Mouse (Mus musculus) kidney, embryonic 14.5 days (tissue): ENCODE results near the gene Htr6. TPM values are rescaled to one million over a fixed set of nuclear protein-coding genes. Genes with fewer than 3 reads are reported as not detected.

Source experiments
- ATAC-seq: fragments of 200-750 bp; cut with Nextera tagmentation; 2 replicates; pipeline ENCODE4 v1.8.0; 2017; ENCODE audit warnings: moderate number of reproducible peaks, mild to moderate bottlenecking, moderate TSS enrichment, moderate library complexity; ENCODE audit not compliant: low FRiP score, low TSS enrichment
- H3K27ac ChIP-seq: fragments of 300-500 bp; sonication (generic); 2 replicates; pipeline ENCODE4 v1.5.1; 2014; ENCODE audit warnings: low read depth, mild to moderate bottlenecking, low read length, moderate library complexity, mixed read lengths
- H3K27me3 ChIP-seq: fragments of 300-500 bp; sonication (generic); 2 replicates; pipeline ENCODE4 v1.6.1; 2014; ENCODE audit warnings: mild to moderate bottlenecking, low read length; ENCODE audit not compliant: control insufficient read depth, insufficient read depth
- H3K36me3 ChIP-seq: fragments of 300-500 bp; sonication (generic); 2 replicates; pipeline ENCODE4 v1.6.1; 2014; ENCODE audit warnings: low read length, mixed read lengths; ENCODE audit not compliant: control insufficient read depth, insufficient read depth
- H3K4me1 ChIP-seq: fragments of 300-500 bp; sonication (generic); 2 replicates; pipeline ENCODE4 v1.6.1; 2014; ENCODE audit warnings: low read length, mixed read lengths; ENCODE audit not compliant: control insufficient read depth, insufficient read depth
- H3K4me2 ChIP-seq: fragments of 300-500 bp; sonication (generic); replicated peaks from 2 replicates; pipeline ENCODE4 v1.6.1; 2014; ENCODE audit warnings: low read depth, mild to moderate bottlenecking, low read length
- H3K4me3 ChIP-seq: fragments of 300-500 bp; sonication (generic); 2 replicates; pipeline ENCODE4 v1.5.1; 2014; ENCODE audit warnings: mild to moderate bottlenecking, low read length
- H3K9ac ChIP-seq: fragments of 300-500 bp; sonication (generic); 2 replicates; pipeline ENCODE4 v1.6.1; 2014; ENCODE audit warnings: low read depth, mild to moderate bottlenecking, low read length, moderate library complexity
- H3K9me3 ChIP-seq: fragments of 300-500 bp; sonication (generic); 2 replicates; pipeline ENCODE4 v1.6.1; 2016; ENCODE audit warnings: low read length; ENCODE audit not compliant: control insufficient read depth
- WGBS: fragments of 180-500 bp; shearing (Covaris S2); extraction: QIAGEN DNeasy Blood & Tissue Kit; methylation state at CpG from one replicate; pipeline ENCODE4 v1.1.7; 2014; 5-methylcytosine and 5-hydroxymethylcytosine counted together
- polyA plus RNA-seq: library from polyadenylated mRNA; unstranded; fragments of >200 nt; fragmentation: Nextera tagmentation; extraction: Ambion mirVana; gene quantifications from 2 replicates; pipeline ENCODE4 v1.2.1, GENCODE M21; 2014

The Htr6 gene
- polyA plus RNA-seq, 1 experiment from 2014 or later: 0.12 TPM

GRCm38 (mm10) chr4:139081270-139081931 lies 6.0 kb upstream of the Htr6 start:
- WGBS: 75% methylated on average over 18 of the region's 18 CpGs
- H3K27me3 ChIP-seq: peaks cover 6% of the 10 kb centered on the region

GRCm38 (mm10) chr4:139080259-139080658 lies 4.9 kb upstream of the Htr6 start:
- H3K4me3 ChIP-seq: no peak overlapping the region
- 93% methylated on average over 7 of the region's 7 CpGs for WGBS
- no peak overlapping the region for H3K4me2 ChIP-seq
- no peaks in the 10 kb centered on the region for H3K9me3 ChIP-seq
- ATAC-seq: no peak
- H3K27ac ChIP-seq: no peak overlapping the region
- no peaks in the 10 kb centered on the region for H3K36me3 ChIP-seq
- peaks cover 17% of the 10 kb centered on the region for H3K27me3 ChIP-seq
- peaks cover 15% of the 10 kb centered on the region for H3K4me1 ChIP-seq
- no peak overlapping the region for H3K9ac ChIP-seq

More at GRCm38 (mm10) chr4:139081270-139081931, 6.0 kb upstream of the Htr6 start:
- H3K9ac ChIP-seq: no peak overlapping the region
- ATAC-seq: no peak
- peaks cover 15% of the 10 kb centered on the region for H3K4me1 ChIP-seq
- H3K4me2 ChIP-seq: no peak overlapping the region
- H3K27ac ChIP-seq: no peak overlapping the region
- no peaks in the 10 kb centered on the region for H3K36me3 ChIP-seq
- no peak overlapping the region for H3K4me3 ChIP-seq
- H3K9me3 ChIP-seq: no peaks in the 10 kb centered on the region

- WGBS: 81% methylated on average over 11 of the region's 11 CpGs
Observed at GRCm38 (mm10) chr4:139079439-139079838, 4.1 kb upstream of the Htr6 start.

GRCm38 (mm10) chr4:139078726-139079125 lies 3.4 kb upstream of the Htr6 start:
- Histone ChIP-seq H3K9me3 (no peaks in the 10 kb centered on the region), H3K9ac (no peak overlapping the region), H3K27me3 (peaks cover 32% of the 10 kb centered on the region), H3K4me3 (no peak overlapping the region), H3K36me3 (no peaks in the 10 kb centered on the region), H3K4me2 (no peak overlapping the region), H3K4me1 (peaks cover 18% of the 10 kb centered on the region), H3K27ac (no peak overlapping the region)
- WGBS: 21% methylated on average over 4 of the region's 4 CpGs
- ATAC-seq: no peak

More at GRCm38 (mm10) chr4:139079439-139079838, 4.1 kb upstream of the Htr6 start:
- Histone ChIP-seq H3K27me3 (peaks cover 25% of the 10 kb centered on the region), H3K4me3 (no peak overlapping the region), H3K27ac (no peak overlapping the region), H3K9me3 (no peaks in the 10 kb centered on the region), H3K36me3 (no peaks in the 10 kb centered on the region), H3K4me2 (no peak overlapping the region), H3K9ac (no peak overlapping the region), H3K4me1 (peaks cover 17% of the 10 kb centered on the region)
- ATAC-seq: no peak

GRCm38 (mm10) chr4:139078313-139078712 lies 2.9 kb upstream of the Htr6 start:
- Histone ChIP-seq H3K4me1 (peaks cover 15% of the 10 kb centered on the region), H3K36me3 (no peaks in the 10 kb centered on the region), H3K4me3 (no peak overlapping the region), H3K27ac (no peak overlapping the region), H3K27me3 (peaks cover 37% of the 10 kb centered on the region), H3K4me2 (no peak overlapping the region), H3K9me3 (no peaks in the 10 kb centered on the region), H3K9ac (no peak overlapping the region)
- no peak for ATAC-seq
- 37% methylated on average over 2 of the region's 2 CpGs for WGBS

- Histone ChIP-seq H3K4me3 (peak overlapping the region; percentile 57; the same call in 1 of the 2 replicates), H3K9me3 (no peaks in the 10 kb centered on the region), H3K4me2 (peak overlapping the region; percentile 99), H3K9ac (no peak overlapping the region), H3K27me3 (peaks cover 48% of the 10 kb centered on the region), H3K4me1 (0 out of 2 replicates have a peak, but pooled peaks cover 3% of the 10 kb centered on the region), H3K27ac (no peak overlapping the region), H3K36me3 (no peaks in the 10 kb centered on the region)
- 19% methylated on average over 5 of the region's 5 CpGs for WGBS
- no peak for ATAC-seq
Observed at GRCm38 (mm10) chr4:139075915-139076314, 545 bp upstream of the Htr6 start.

GRCm38 (mm10) chr4:139074060-139074459 lies 1.3 kb downstream of the Htr6 start:
- no peaks in the 10 kb centered on the region for H3K9me3 ChIP-seq
- peak overlapping the region; percentile 57 for H3K4me3 ChIP-seq
- no peak for ATAC-seq
- 0 out of 2 replicates have a peak, but pooled peaks cover 3% of the 10 kb centered on the region for H3K4me1 ChIP-seq
- peak overlapping the region; percentile 99; the same call in 1 of the 2 replicates for H3K4me2 ChIP-seq
- 24% methylated on average over 29 of the region's 29 CpGs for WGBS
- no peaks in the 10 kb centered on the region for H3K36me3 ChIP-seq
- peaks cover 52% of the 10 kb centered on the region for H3K27me3 ChIP-seq
- no peak overlapping the region for H3K27ac ChIP-seq
- H3K9ac ChIP-seq: no peak overlapping the region

GRCm38 (mm10) chr4:139068287-139068686 lies 7.1 kb downstream of the Htr6 start:
- Histone ChIP-seq H3K9ac (no peak overlapping the region), H3K4me2 (no peak overlapping the region), H3K4me3 (no peak overlapping the region), H3K27me3 (peaks cover 17% of the 10 kb centered on the region), H3K27ac (no peak overlapping the region), H3K36me3 (no peaks in the 10 kb centered on the region), H3K9me3 (no peaks in the 10 kb centered on the region), H3K4me1 (no peaks in the 10 kb centered on the region)
- 21% methylated on average over 4 of the region's 4 CpGs for WGBS
- ATAC-seq: no peak

GRCm38 (mm10) chr4:139064831-139065230 lies 10.5 kb downstream of the Htr6 start:
- Histone ChIP-seq H3K4me1 (no peaks in the 10 kb centered on the region), H3K9me3 (no peaks in the 10 kb centered on the region), H3K4me3 (no peak overlapping the region), H3K9ac (no peak overlapping the region), H3K4me2 (no peak overlapping the region), H3K27me3 (peaks cover 2% of the 10 kb centered on the region; the same call in 1 of the 2 replicates), H3K27ac (no peak overlapping the region), H3K36me3 (no peaks in the 10 kb centered on the region)
- no peak for ATAC-seq
- WGBS: 91% methylated on average over 5 of the region's 5 CpGs
